Mouse (Mus musculus) intestine, embryonic 16.5 days (tissue): ENCODE measurements at regions not wholly inside any gene's neighbourhood (a gene's known extent, or its start where the extent isn't known, plus 50 kb on each side); places are given as distances from the start of the nearest gene placed in this dataset.

Source experiments
- ATAC-seq: fragments of 200-750 bp; cut with Nextera tagmentation; 2 replicates; pipeline ENCODE4 v1.8.0; 2017; ENCODE audit warnings: moderate TSS enrichment, moderate library complexity
- H3K27ac ChIP-seq: fragments of 300-500 bp; sonication (generic); 2 replicates; pipeline ENCODE4 v1.5.1; 2014; ENCODE audit warnings: mild to moderate bottlenecking, low read length
- H3K27me3 ChIP-seq: fragments of 300-500 bp; sonication (generic); replicated peaks from 2 replicates; pipeline ENCODE4 v1.6.1; 2014; ENCODE audit warnings: low read length, control low read depth, mixed read lengths; ENCODE audit not compliant: control insufficient read depth, insufficient read depth
- H3K36me3 ChIP-seq: fragments of 300-500 bp; sonication (generic); 2 replicates; pipeline ENCODE4 v1.6.1; 2014; ENCODE audit warnings: low read length, control low read depth; ENCODE audit not compliant: control insufficient read depth, insufficient read depth
- H3K4me1 ChIP-seq: fragments of 300-500 bp; sonication (generic); 2 replicates; pipeline ENCODE4 v1.6.1; 2014; ENCODE audit warnings: low read length, control low read depth, mixed read lengths; ENCODE audit not compliant: control insufficient read depth, insufficient read depth
- H3K4me2 ChIP-seq: fragments of 300-500 bp; sonication (generic); 2 replicates; pipeline ENCODE4 v1.6.1; 2014; ENCODE audit warnings: low read depth, low read length, control low read depth
- H3K4me3 ChIP-seq: fragments of 300-500 bp; sonication (generic); 2 replicates; pipeline ENCODE4 v1.5.1; 2014; ENCODE audit warnings: mild to moderate bottlenecking, low read length
- H3K9ac ChIP-seq: fragments of 300-500 bp; sonication (generic); 2 replicates; pipeline ENCODE4 v1.6.1; 2014; ENCODE audit warnings: low read depth, low read length
- H3K9me3 ChIP-seq: fragments of 300-500 bp; sonication (generic); 2 replicates; pipeline ENCODE4 v1.6.1; 2016; ENCODE audit warnings: low read length, control low read depth; ENCODE audit not compliant: control insufficient read depth
- WGBS: fragments of 180-500 bp; shearing (Covaris S2); extraction: QIAGEN DNeasy Blood & Tissue Kit; methylation state at CpG from one replicate; pipeline ENCODE4 v1.1.7; 2014; 5-methylcytosine and 5-hydroxymethylcytosine counted together

GRCm38 (mm10) chr7:125336826-125337225, 107.7 kb upstream of the Kdm8 start:
- H3K27me3 ChIP-seq = no peaks in the 10 kb centered on the region
- H3K4me2 ChIP-seq = no peak overlapping the region
- H3K4me3 ChIP-seq = no peak overlapping the region
- H3K9ac ChIP-seq = no peak overlapping the region
- WGBS = 63% methylated on average over 3 of the region's 3 CpGs
- no peaks in the 10 kb centered on the region for H3K4me1 ChIP-seq
- no peaks in the 10 kb centered on the region for H3K9me3 ChIP-seq
- H3K36me3 ChIP-seq = no peaks in the 10 kb centered on the region
- ATAC-seq = no peak
- H3K27ac ChIP-seq = no peak overlapping the region

DNA sequence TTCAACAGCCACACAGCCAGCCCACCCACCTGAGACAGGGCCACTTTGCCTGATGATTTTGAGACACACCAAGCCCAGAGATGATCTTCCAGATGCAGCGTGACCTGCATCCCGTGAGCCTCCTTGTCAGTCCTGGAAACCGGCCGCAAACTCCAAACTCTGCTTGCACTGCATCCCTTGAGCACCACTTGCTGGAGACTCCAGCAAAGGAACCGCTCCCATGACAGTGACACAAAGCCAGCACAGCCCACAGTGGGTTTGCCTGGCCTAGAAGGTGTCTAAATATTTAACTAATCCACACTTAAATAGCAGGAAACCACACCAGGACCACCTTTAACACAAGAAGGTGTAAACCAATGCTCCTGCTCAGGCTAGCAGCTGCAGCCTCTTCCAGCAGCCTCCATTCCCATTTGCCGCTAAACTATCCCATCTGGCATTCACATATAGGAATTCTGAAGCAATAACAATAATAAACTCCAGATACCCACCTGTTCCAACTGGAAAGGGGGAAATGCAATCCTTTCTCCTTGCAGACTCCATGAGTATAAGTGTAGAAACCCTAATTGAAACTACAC, 106.2 kb upstream of the Kdm8 start:
- no peaks in the 10 kb centered on the region for H3K36me3 ChIP-seq
- no peaks in the 10 kb centered on the region for H3K9me3 ChIP-seq
- no peak overlapping the region for H3K9ac ChIP-seq
- H3K27ac ChIP-seq = no peak overlapping the region
- no peaks in the 10 kb centered on the region for H3K4me1 ChIP-seq
- no peaks in the 10 kb centered on the region for H3K27me3 ChIP-seq
- ATAC-seq = no peak
- H3K4me3 ChIP-seq = no peak overlapping the region
- no peak overlapping the region for H3K4me2 ChIP-seq
- WGBS = 60% methylated on average over 6 of the region's 6 CpGs

- no peak for ATAC-seq
- no peak overlapping the region for H3K4me2 ChIP-seq
- 46% methylated on average over 14 of the region's 14 CpGs for WGBS
Observed at GRCm38 (mm10) chr7:125340326-125340905, 104.1 kb upstream of the Kdm8 start.

DNA sequence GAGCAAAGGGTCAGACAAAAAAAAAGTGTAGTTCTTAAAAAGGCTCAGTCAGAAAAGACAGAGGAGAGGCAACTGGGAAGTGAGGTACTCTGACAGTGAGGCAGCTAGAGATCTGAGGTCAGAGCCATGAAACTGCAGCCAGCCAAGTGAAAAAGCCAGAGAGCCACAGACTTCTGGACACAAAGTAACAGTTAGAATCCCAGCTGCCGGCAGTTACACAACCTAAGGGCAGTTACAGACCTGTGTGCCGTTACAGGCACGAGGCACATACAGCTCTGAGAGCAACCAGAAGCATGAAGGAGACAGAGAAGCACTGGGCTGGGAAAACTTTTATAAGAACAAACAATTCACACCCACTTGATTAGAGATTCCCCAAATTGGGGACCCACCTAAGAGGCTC, 94.9 kb upstream of the Kdm8 start:
- Histone ChIP-seq H3K36me3 (no peaks in the 10 kb centered on the region), H3K9me3 (no peaks in the 10 kb centered on the region), H3K27ac (no peak overlapping the region), H3K4me2 (no peak overlapping the region), H3K27me3 (no peaks in the 10 kb centered on the region), H3K4me3 (no peak overlapping the region), H3K9ac (no peak overlapping the region), H3K4me1 (no peaks in the 10 kb centered on the region)
- no peak for ATAC-seq
- WGBS = 63% methylated on average over 3 of the region's 3 CpGs

More at GRCm38 (mm10) chr7:125340326-125340905, 104.1 kb upstream of the Kdm8 start:
- no peak overlapping the region for H3K4me3 ChIP-seq
- no peak overlapping the region for H3K9ac ChIP-seq
- no peak overlapping the region for H3K27ac ChIP-seq
- no peaks in the 10 kb centered on the region for H3K36me3 ChIP-seq
- no peaks in the 10 kb centered on the region for H3K9me3 ChIP-seq
- no peaks in the 10 kb centered on the region for H3K27me3 ChIP-seq
- H3K4me1 ChIP-seq = no peaks in the 10 kb centered on the region

DNA sequence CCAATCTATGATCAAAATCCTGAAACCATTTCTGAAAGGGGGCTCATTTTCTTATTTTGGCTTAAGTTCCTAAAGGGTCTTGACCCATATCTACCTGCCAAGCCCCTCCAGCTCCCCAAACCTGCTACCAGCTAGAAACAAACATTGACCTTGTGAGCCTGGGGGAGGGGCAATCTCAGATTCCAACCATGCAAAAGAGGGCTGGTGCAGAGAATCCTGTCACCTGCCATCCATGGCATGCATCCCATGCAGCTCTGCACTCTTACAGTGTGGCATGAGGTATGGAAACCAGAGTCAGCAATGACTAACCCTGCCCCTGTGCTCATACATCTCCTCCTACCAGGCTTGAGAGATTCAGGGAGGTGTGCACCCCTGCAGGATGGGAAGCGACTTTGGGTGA, 90.3 kb upstream of the Kdm8 start:
- no peaks in the 10 kb centered on the region for H3K4me1 ChIP-seq
- no peaks in the 10 kb centered on the region for H3K9me3 ChIP-seq
- H3K27me3 ChIP-seq = no peaks in the 10 kb centered on the region
- no peak overlapping the region for H3K27ac ChIP-seq
- ATAC-seq = no peak
- H3K4me3 ChIP-seq = no peak overlapping the region
- no peak overlapping the region for H3K9ac ChIP-seq
- no peaks in the 10 kb centered on the region for H3K36me3 ChIP-seq
- H3K4me2 ChIP-seq = no peak overlapping the region
- 82% methylated on average over 1 of the region's 1 CpGs for WGBS

- no peak overlapping the region for H3K9ac ChIP-seq
- ATAC-seq = no peak
- 56% methylated on average over 10 of the region's 10 CpGs for WGBS
- H3K4me2 ChIP-seq = no peak overlapping the region
- H3K27ac ChIP-seq = no peak overlapping the region
- H3K36me3 ChIP-seq = no peaks in the 10 kb centered on the region
- no peaks in the 10 kb centered on the region for H3K4me1 ChIP-seq
- H3K4me3 ChIP-seq = no peak overlapping the region
- no peaks in the 10 kb centered on the region for H3K27me3 ChIP-seq
- no peaks in the 10 kb centered on the region for H3K9me3 ChIP-seq
Observed at GRCm38 (mm10) chr7:125354956-125355355, 89.5 kb upstream of the Kdm8 start.

DNA sequence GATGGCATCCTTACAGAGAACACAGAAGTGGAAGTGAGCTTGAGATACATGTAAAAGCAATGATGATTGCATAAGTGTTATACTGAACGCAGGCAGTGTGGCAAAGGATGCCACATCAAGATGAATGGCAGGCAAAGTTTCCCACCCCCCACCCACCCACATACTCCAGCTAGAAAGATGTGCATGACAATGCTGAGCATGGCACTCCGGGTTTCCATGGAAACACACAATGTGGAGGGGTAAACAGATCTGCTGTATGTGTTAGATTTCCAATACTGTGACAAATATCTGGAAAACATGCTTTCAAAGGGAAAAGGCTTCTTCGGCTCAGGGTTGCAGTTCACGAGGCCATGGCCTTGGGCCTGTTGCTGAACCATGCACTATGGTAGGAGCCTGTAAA, 86.5 kb upstream of the Kdm8 start:
- H3K9ac ChIP-seq = no peak overlapping the region
- no peaks in the 10 kb centered on the region for H3K36me3 ChIP-seq
- H3K9me3 ChIP-seq = no peaks in the 10 kb centered on the region
- H3K27me3 ChIP-seq = no peaks in the 10 kb centered on the region
- no peak overlapping the region for H3K27ac ChIP-seq
- no peaks in the 10 kb centered on the region for H3K4me1 ChIP-seq
- H3K4me2 ChIP-seq = no peak overlapping the region
- no peak overlapping the region for H3K4me3 ChIP-seq
- no peak for ATAC-seq
- WGBS = 84% methylated on average over 4 of the region's 4 CpGs

DNA sequence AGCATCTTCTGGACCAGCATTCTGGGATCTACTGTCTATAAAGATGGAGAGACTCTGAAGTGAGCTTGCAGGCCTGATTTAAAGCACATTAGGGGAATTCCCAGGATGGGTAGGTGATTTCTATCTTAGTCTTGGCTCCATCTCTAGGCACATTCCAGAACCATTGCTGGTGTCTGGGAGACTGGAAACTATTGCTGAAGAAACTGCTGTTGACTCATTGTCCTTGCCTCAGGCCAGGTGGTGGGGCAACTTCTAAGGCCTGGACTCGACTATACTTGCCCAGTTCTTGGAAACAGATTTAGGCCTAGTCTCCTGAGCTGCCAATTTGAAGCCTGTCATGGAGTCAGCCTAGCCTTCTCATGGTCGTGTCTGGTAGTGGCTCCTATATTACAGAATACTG, 61.5 kb upstream of the Kdm8 start:
- H3K27ac ChIP-seq = no peak overlapping the region
- H3K36me3 ChIP-seq = no peaks in the 10 kb centered on the region
- H3K4me2 ChIP-seq = no peak overlapping the region
- 71% methylated on average over 2 of the region's 2 CpGs for WGBS
- H3K27me3 ChIP-seq = no peaks in the 10 kb centered on the region
- H3K9ac ChIP-seq = no peak overlapping the region
- ATAC-seq = no peak
- H3K4me1 ChIP-seq = no peaks in the 10 kb centered on the region
- H3K4me3 ChIP-seq = no peak overlapping the region
- H3K9me3 ChIP-seq = no peaks in the 10 kb centered on the region

DNA sequence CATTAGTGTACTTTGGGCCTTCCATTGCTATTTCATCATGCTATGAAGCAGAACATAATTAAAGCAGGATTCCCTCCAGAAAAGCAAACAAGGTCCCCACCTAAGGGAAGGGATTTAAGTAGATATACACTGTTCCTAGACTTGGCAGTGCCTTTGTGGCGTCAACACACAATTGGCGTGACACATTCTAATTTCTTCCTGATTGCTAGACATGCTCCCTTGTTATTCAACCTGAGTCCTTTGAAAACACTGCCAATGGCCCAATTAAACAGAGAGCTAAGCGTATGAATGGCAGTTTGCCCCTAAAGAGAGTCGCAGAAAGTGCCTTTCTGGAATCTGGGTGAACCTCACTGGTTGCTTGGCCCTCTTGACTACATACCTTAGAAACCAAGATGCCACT, 60.3 kb upstream of the Kdm8 start:
- Histone ChIP-seq H3K4me2 (no peak overlapping the region), H3K27ac (no peak overlapping the region), H3K36me3 (no peaks in the 10 kb centered on the region), H3K4me1 (no peaks in the 10 kb centered on the region), H3K9ac (no peak overlapping the region), H3K27me3 (no peaks in the 10 kb centered on the region), H3K9me3 (no peaks in the 10 kb centered on the region), H3K4me3 (no peak overlapping the region)
- WGBS = 88% methylated on average over 4 of the region's 4 CpGs
- no peak for ATAC-seq

DNA sequence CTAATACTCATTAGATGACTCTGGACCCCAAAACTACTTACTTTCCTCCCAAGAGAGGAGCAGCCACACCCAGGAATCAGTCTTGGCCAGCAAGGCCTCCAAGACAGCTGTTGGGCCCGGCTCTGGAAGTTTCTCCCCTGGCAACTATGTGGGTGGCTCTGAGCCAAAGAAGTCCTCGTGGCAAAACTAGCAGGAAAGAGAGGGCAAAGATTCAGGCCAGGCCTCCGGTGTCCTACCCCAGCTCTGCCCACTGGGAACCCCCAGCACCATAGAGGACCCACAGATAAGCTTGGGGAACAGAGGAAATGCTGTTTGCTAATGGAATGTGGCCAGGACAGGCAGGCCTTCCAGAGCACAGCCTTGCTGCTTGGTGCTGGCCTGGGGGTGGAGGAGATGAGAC, 51.9 kb upstream of the Kdm8 start:
- peak overlapping the region; percentile 66; the same call in 1 of the 2 replicates for H3K9ac ChIP-seq
- H3K4me3 ChIP-seq = no peak overlapping the region
- no peak for ATAC-seq
- H3K9me3 ChIP-seq = no peaks in the 10 kb centered on the region
- H3K27me3 ChIP-seq = no peaks in the 10 kb centered on the region
- H3K27ac ChIP-seq = no peak overlapping the region
- peaks cover 8% of the 10 kb centered on the region; the same call in 1 of the 2 replicates for H3K4me1 ChIP-seq
- WGBS = 38% methylated on average over 3 of the region's 3 CpGs
- no peak overlapping the region for H3K4me2 ChIP-seq
- no peaks in the 10 kb centered on the region for H3K36me3 ChIP-seq
